Mouse (Mus musculus) cerebellum, adult 9-11 months (tissue): Measurements from ENCODE around the gene Txndc11.

Source experiments
- DNase-seq: peaks from one replicate; pipeline ENCODE4 v3.0.0; 2022

Gene Txndc11

GRCm38 (mm10) chr16:11064341-11064740, 70.1 kb downstream of the Txndc11 start:
- peak; percentile 27 for DNase-seq

- peak; percentile 48 for DNase-seq
These were observed 71.4 kb downstream of the Txndc11 start for GRCm38 (mm10) chr16:11062794-11063721.

GRCm38 (mm10) chr16:11060645-11061044, 73.8 kb downstream of the Txndc11 start, which contains the start of gene Snn:
Snn (plus strand) TSS chr16:11060945.
- DNase-seq: no peak

DNA sequence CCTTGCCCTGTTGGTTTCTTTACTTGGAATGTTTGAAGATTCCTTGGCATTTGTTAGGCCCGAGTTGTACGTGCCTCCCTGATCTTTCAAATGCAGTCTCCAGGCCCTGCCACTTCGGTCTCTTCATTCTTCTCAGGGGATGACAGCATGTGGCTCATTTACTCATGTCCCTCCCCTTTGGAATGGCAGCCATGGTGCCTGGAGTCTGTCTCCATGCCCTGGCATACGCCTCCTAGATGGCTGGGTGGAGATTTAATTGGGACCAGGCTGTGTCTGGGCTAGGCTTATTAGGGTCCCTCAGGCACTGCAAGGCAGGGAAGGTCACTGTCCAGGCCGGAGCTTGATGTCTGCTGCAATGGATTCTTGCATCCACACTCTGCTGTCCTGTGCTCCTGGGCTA, 78.5 kb downstream of the Txndc11 start:
- DNase-seq: no peak

DNA sequence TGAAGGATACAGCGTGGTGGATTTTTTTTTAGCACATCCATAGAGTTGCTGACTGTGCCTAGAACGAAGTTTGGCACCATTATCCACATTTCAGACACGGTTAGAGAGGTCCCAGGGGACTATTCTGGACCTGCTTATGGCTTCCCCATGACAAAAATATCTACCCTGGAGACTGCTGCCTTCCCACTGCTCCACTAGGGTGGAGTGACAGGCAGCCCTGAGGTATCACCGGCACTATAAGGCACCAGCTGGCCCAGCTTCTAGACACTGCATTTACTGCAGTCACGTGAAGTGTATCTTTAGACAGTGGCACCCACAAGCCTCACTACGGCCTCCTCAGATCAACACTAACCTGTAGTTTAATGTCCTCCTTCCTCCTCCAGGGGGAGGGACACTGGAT, 79.6 kb downstream of the Txndc11 start:
- DNase-seq: no peak

DNA sequence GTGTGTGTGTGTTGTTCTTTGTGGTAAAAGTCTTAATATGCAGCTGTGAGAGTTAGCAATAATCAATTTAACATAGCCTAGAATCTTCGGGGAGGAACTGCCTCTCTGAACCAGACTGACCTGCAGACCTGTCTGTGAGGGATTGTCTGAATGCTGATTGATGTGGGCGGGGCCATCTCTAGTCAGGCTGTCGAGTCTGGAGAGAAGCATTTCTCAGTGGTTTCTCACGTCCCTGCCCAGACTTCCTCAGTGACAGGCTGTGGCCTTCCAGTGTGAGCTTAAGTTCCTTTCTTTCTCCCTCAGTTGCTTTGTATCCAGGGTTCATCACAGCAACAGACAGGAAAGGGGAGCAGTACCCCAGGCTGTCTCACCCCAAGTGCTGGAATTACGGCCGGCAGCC, 80.0 kb downstream of the Txndc11 start:
- DNase-seq: no peak

- no peak for DNase-seq
These were observed 83.3 kb downstream of the Txndc11 start for GRCm38 (mm10) chr16:11051134-11051533.

DNA sequence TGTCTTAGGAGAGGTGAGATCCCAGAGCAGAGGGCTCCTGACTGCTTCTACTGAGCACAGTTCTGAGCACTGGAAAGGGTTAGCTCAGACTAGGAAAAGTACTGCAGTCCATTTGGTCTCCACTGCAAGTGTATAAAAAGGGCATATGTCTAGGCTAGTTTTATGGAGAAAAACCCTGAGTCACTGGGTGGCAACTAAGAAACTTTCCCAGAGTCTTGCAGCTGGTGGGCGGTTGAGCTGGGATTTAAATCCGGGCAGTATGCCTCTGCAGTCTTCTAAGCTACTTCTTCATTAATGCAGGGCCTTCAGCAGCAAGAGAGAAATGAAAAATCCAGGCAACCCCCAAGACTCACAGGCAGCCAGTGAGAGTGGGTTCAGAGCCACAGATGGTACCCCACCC, 84.2 kb downstream of the Txndc11 start:
- DNase-seq: no peak

- DNase-seq: no peak
These were observed 87.3 kb downstream of the Txndc11 start for GRCm38 (mm10) chr16:11047130-11047529.

DNA sequence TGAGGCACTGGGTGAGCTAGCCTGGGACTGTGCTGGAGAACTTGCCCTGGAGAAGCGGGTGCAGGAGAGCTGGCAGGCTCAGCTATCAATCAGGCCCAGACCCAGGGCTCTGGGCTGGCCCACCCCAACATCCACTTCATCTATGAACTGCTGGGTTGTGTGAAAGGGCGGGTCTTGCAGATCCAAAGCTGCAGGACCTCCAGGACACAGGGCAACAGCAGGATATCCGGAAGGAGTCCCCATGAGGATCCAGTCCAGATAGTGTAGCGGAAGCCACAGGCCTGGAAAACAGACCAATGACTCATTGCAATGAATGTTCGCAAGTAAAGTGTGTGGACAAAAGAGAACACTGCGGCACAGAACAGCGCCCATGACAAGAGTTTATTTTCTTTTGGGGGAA, 88.0 kb downstream of the Txndc11 start:
- DNase-seq: no peak

GRCm38 (mm10) chr16:11043239-11043638, 91.2 kb downstream of the Txndc11 start:
- DNase-seq: no peak

GRCm38 (mm10) chr16:11040603-11041002, 93.8 kb downstream of the Txndc11 start:
- no peak for DNase-seq

DNA sequence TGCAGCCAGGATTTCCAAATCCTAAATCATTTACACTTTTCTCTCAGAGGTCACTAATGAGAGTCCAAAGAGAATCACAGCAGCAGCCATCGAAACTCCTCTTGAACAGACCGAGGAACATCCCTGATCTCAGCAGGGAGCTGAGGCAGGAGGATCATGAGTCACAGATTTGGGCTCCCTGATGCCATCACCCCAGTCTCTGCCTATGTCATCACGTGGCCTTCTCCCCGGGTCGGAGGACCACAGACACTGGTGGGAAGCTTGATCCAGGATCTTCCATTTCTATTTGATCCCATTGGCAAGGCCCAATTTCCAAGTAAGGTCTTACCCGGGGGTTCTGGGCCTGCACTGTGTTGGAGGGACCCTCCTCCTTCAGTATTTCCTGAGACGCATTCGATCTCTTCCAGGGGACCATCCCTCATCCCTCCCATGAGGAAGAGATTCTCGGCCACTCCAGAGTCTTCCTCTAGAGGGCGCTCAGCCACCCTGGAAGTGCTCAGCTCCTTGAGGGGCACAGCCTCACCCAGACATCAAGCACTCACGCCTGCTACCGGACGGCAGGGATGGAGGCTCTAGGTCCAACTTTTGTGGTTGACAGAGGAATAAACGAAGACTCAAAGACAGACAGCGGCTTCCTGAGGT, 98.5 kb downstream of the Txndc11 start:
- peak; percentile 74 for DNase-seq

- DNase-seq: no peak
These were observed 99.2 kb downstream of the Txndc11 start for GRCm38 (mm10) chr16:11035273-11035672.

- DNase-seq: peak; percentile 63
These were observed 100.2 kb downstream of the Txndc11 start for GRCm38 (mm10) chr16:11034193-11034803.

DNA sequence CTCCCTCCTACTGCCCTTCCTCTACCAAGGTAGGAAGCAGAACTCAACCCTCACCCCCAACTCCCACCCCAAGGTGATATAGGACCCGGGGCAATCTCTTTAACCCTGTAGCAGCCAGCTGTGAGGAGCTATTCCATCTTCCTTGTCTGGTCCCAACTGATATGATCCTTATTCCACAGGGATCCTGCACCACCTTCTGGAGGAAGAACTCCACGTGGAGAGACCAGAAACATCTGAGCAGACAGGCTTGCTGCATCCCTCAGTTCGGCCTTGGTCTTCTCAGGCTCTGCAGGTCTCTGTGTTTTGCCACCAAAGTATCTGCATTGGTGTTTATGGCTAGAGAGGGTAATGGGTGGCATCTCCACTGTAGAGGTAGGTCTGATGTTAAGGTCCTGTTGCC, 103.1 kb downstream of the Txndc11 start:
- DNase-seq: no peak

GRCm38 (mm10) chr16:11030844-11031243, 103.6 kb downstream of the Txndc11 start:
- DNase-seq: no peak

DNA sequence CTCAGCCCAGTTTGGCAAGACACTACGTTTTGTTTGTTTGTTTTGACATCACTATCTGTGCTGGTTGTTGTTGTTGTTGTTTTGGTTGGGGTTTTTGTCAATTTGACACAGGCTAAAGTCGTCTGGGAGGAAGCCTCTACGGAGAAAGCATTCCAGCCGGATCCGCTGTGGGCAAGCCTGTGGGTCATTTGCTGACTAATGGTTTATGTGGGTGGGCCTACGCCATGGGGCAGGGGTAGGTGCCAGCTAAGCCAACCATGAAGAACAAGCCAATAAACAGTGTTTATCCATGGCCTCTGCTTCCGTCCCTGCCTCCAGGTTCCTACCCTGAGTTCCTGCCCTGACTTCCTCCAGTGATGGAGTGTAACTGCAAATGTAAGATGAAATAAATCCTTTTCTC, 106.2 kb downstream of the Txndc11 start:
- no peak for DNase-seq
